Mouse (Mus musculus) lung, postnatal 0 days (tissue): ENCODE data around the gene Creb3l2.

ENCODE experiments used
- CTCF ChIP-seq: IDR thresholded peaks from 2 replicates; pipeline ENCODE4 v1.5.1; 2016; ENCODE audit warnings: antibody characterized with exemption, mild to moderate bottlenecking
- EP300 ChIP-seq: IDR thresholded peaks from 2 replicates; pipeline ENCODE4 v1.6.1; 2016; ENCODE audit warnings: antibody characterized with exemption, mild to moderate bottlenecking, control low read depth

- TF ChIP-seq CTCF (no peak), EP300 (no peak)
Observed at GRCm38 (mm10) chr6:37464585-37464984, 22.6 kb upstream of the Creb3l2 start.
